Mouse (Mus musculus): ENCODE data around the gene Fam205c.

GRCm38 (mm10) chr4:42915966-42916365 is 41.9 kb upstream of the Fam205c start:
- TF ChIP-seq CTCF (IDR thresholded peaks at IDR 0.05; ENCODE audit: borderline replicate concordance, extremely low read depth, insufficient read depth, insufficient read length) (no peak), POLR2A (IDR thresholded peaks at IDR 0.05; ENCODE audit: borderline replicate concordance, extremely low read depth, insufficient read depth, insufficient read length, poor library complexity, severe bottlenecking) (no peak)
